Mouse (Mus musculus) testis, adult 2 months (tissue): ENCODE measurements around the gene Cnot2. TPM values are rescaled to one million over a fixed set of nuclear protein-coding genes. Genes with fewer than 3 reads are reported as not detected.
"Not testable (repeated sequence)": the region's sequence is repeated elsewhere in the genome, so short reads cannot be mapped to it uniquely, and the experiment has no call there.

ENCODE experiments used
- H3K27ac ChIP-seq: fragments of 200-500 bp; 2 replicates; pipeline ENCODE4 v1.5.1; 2012; ENCODE audit warnings: low read depth, low read length; ENCODE audit not compliant: control insufficient read depth, insufficient read depth
- H3K27me3 ChIP-seq: fragments of 200-500 bp; 2 replicates; pipeline ENCODE4 v1.6.1; 2012; ENCODE audit warnings: mild to moderate bottlenecking, low read length, moderate library complexity; ENCODE audit not compliant: control insufficient read depth, insufficient read depth
- H3K36me3 ChIP-seq: fragments of 200-500 bp; 2 replicates; pipeline ENCODE4 v1.6.1; 2012; ENCODE audit warnings: mild to moderate bottlenecking, low read length; ENCODE audit not compliant: control insufficient read depth, insufficient read depth
- H3K4me1 ChIP-seq: fragments of 200-500 bp; 2 replicates; pipeline ENCODE4 v1.6.1; 2012; ENCODE audit warnings: low read length; ENCODE audit not compliant: control insufficient read depth, insufficient read depth
- H3K4me3 ChIP-seq: fragments of 200-500 bp; 2 replicates; pipeline ENCODE4 v1.5.1; 2012; ENCODE audit warnings: low read depth, mild to moderate bottlenecking, low read length, moderate library complexity, mixed read lengths; ENCODE audit not compliant: control insufficient read depth
- CTCF ChIP-seq: fragments of 200-500 bp; IDR thresholded peaks from 2 replicates; pipeline ENCODE4 v1.5.1; 2012; ENCODE audit warnings: low read depth, mild to moderate bottlenecking, inconsistent platforms, low read length, moderate library complexity; ENCODE audit not compliant: control insufficient read depth, insufficient read depth, insufficient replicate concordance
- POLR2A ChIP-seq: fragments of 200-500 bp; IDR thresholded peaks from 2 replicates; pipeline ENCODE4 v1.6.1; 2012; ENCODE audit warnings: low read depth, mild to moderate bottlenecking, inconsistent platforms, low read length, moderate library complexity; ENCODE audit not compliant: control insufficient read depth
- polyA plus RNA-seq: library from polyadenylated mRNA; depleted of rRNA; stranded (reverse); fragments of >200 nt; gene quantifications from 2 replicates; pipeline ENCODE4 v1.2.3, GENCODE M21; 2012

Cnot2 gene
- polyA plus RNA-seq, 1 experiment, result 41.9 TPM

- Histone ChIP-seq H3K27me3 (no peaks in the 10 kb centered on the region), H3K36me3 (no peaks in the 10 kb centered on the region), H3K27ac (no peak overlapping the region), H3K4me3 (no peak overlapping the region), H3K4me1 (peaks cover 2% of the 10 kb centered on the region; the same call in 1 of the 2 replicates)
- TF ChIP-seq CTCF (no peak), POLR2A (no peak)
These were observed 1.4 kb upstream of the Cnot2 start for GRCm38 (mm10) chr10:116582738-116583137.

GRCm38 (mm10) chr10:116581719-116582481 lies 589 bp upstream of the Cnot2 start:
- Histone ChIP-seq H3K27me3 (no peaks in the 10 kb centered on the region), H3K27ac (peak overlapping the region; percentile 73), H3K36me3 (no peaks in the 10 kb centered on the region), H3K4me1 (peaks cover 2% of the 10 kb centered on the region; the same call in 1 of the 2 replicates), H3K4me3 (peak overlapping the region; percentile 88)
- TF ChIP-seq POLR2A (no peak; the same call in 1 of the 2 replicates), CTCF (no peak)

GRCm38 (mm10) chr10:116580591-116581358 lies 536 bp downstream of the Cnot2 start:
- no peaks in the 10 kb centered on the region for H3K36me3 ChIP-seq

GRCm38 (mm10) chr10:116579478-116579877 lies 1.8 kb downstream of the Cnot2 start:
- H3K4me3 ChIP-seq, result no peak overlapping the region
- H3K4me1 ChIP-seq, result peaks cover 2% of the 10 kb centered on the region; the same call in 1 of the 2 replicates
- no peak for TF ChIP-seq CTCF
- H3K27me3 ChIP-seq, result no peaks in the 10 kb centered on the region
- H3K27ac ChIP-seq, result no peak overlapping the region
- no peaks in the 10 kb centered on the region for H3K36me3 ChIP-seq

More at GRCm38 (mm10) chr10:116580591-116581358, 536 bp downstream of the Cnot2 start:
- H3K4me1 ChIP-seq, result peaks cover 2% of the 10 kb centered on the region; the same call in 1 of the 2 replicates
- peak overlapping the region; percentile 88 for H3K4me3 ChIP-seq
- no peaks in the 10 kb centered on the region for H3K27me3 ChIP-seq
- TF ChIP-seq CTCF, result no peak
- TF ChIP-seq POLR2A, result no peak
- peak overlapping the region; percentile 10 for H3K27ac ChIP-seq

- Histone ChIP-seq H3K4me3 (no peak overlapping the region), H3K27me3 (no peaks in the 10 kb centered on the region), H3K27ac (no peak overlapping the region), H3K36me3 (no peaks in the 10 kb centered on the region), H3K4me1 (peaks cover 2% of the 10 kb centered on the region; the same call in 1 of the 2 replicates)
- TF ChIP-seq POLR2A (no peak), CTCF (no peak)
These were observed 2.9 kb downstream of the Cnot2 start for GRCm38 (mm10) chr10:116578375-116578774.

- TF ChIP-seq CTCF (no peak), POLR2A (no peak)
- Histone ChIP-seq H3K4me1 (peaks cover 2% of the 10 kb centered on the region; the same call in 1 of the 2 replicates), H3K36me3 (no peaks in the 10 kb centered on the region), H3K27me3 (no peaks in the 10 kb centered on the region), H3K4me3 (no peak overlapping the region), H3K27ac (no peak overlapping the region)
These were observed 4.1 kb downstream of the Cnot2 start for GRCm38 (mm10) chr10:116577181-116577580.

GRCm38 (mm10) chr10:116576071-116576470 lies 5.2 kb downstream of the Cnot2 start:
- not testable (repeated sequence) for H3K27ac ChIP-seq, H3K4me1 ChIP-seq

More at GRCm38 (mm10) chr10:116576071-116576470, 5.2 kb downstream of the Cnot2 start:
- H3K27me3 ChIP-seq, H3K36me3 ChIP-seq, H3K4me3 ChIP-seq: not testable (repeated sequence)
